Mouse (Mus musculus): ENCODE measurements around the gene Fhad1.
A peak's percentile ranks its signal among the peaks of the same experiment; 100 is the strongest.
"Not testable (repeated sequence)": the region's sequence is repeated elsewhere in the genome, so short reads cannot be mapped to it uniquely, and the experiment has no call there.

Fhad1 gene

GRCm38 (mm10) chr4:142014659-142015608 is at the start of gene Fhad1:
TSS of gene Fhad1 (minus strand) at chr4:142015082.
- DNase-seq (ENCODE audit: low spot score in 2 of 2) = peak; percentile 79 to 85

DNA sequence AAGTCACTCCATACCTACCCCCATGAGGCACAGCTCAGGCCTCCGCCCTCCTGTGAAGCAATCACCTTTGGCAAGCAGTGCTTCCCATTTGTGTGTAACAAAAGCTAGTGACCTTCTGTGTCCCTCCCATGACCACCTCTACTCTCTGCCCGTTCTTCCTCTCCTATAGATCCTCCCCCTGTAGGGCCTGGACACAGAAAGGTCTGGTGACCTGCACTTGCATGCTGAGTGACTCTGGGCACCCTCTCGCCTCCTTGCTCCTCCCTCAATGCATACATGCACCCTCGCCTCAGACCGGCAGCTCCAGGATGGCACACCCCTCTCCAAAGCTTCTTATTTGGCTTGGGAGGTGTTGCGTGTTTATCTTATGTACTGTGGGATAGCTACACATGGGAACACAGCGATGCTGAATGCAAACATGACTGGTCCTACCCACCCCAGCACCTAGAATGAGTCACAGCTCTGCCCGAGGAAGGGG is 48.2 kb upstream of the Fhad1 start:
- no peak for DNase-seq (ENCODE audit: low spot score in 2 of 2)

DNA sequence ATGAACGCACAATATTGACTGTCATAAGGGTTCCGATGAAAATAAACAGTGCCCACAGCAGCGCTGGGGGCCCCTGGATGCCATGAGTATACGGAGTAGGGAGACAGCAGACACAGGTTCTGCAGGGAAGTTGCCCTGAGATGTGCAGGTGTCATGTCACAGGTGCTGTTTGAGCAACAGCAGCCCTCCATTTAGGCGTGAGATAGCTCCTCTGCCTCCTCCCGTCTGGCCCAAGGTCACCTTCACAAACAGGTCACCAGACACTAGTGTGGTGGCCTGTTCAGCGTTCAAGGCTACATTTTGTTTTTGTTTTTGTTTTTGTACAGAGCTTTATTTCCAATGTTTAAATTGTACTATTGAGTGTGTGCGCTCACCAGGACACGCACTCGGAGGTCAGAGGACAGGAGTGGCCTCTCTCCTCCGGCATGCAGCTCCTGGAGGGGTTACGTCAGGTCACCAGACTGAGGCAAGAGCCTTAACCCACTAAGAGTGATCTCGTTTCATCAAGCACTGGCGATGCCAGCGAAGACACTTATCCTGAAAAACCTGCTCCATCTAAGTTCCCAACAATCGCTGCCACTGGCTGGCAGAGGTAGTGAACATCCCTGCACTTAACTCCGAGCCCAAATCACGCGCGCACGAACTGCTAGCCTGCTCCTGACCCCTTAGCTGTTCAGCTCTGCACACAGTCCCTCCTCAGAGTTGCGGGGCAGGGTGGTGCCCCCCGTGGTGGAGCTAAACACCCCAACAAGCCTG is 46.8 kb upstream of the Fhad1 start:
- no peak for DNase-seq (ENCODE audit: low spot score in 2 of 2)

- DNase-seq (ENCODE audit: low spot score in 2 of 2) = no peak
Measured at GRCm38 (mm10) chr4:142060455-142061378, 45.8 kb upstream of the Fhad1 start.

DNA sequence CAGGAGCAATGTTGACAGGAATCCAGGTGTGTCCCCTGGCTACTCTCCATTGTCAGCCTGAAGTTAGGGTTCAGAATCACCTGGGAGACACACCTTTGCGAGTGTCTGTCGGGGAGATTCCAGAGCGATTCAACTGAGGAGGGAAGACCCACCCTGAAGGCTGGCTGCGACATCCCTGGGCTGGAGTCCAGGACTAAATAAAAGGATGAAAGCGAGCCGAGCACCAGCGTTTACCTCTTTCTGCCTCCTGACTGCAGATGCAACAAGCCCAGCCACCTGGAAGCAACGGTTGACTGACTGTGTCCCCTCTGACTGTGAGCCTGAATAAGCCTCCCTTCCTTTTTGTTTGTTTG is 44.9 kb upstream of the Fhad1 start:
- DNase-seq (ENCODE audit: low spot score in 2 of 2) = no peak

DNA sequence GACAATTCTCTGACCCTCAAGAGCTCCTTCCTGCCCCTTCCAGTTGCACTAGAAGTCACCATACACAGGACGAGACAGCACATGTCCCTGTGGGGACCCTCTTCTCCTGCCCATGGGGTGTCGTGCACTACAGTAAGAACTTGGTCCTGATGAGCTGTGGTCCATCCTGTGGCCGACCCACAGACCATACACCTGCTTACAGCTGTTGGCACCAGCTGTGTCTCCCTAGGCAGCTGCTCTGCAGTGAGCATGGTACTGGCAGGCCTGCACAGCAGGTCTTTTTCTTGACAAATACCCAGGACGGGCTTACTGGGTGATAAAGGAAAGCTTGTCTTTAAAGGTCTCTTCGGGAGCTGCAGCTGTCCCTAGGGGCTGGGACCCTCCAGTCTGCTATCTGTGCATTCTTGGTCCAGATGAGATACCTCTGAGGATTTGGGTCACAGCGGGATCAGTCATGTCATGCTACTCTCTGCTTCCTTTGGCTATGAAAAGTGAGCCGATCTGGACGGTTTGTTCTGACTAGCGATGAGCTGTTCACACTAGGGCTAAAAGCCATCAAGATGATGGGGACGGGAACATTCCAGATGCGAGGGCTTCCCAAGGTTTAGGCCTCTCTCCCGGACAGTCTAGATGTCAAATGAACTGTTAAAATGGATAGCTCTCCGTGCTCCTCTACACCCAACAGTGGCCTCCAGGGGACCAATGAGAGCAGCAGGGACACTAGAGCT is 44.4 kb upstream of the Fhad1 start:
- no peak for DNase-seq (ENCODE audit: low spot score in 2 of 2)

GRCm38 (mm10) chr4:142057529-142058216 is 42.8 kb upstream of the Fhad1 start:
- DNase-seq (ENCODE audit: low spot score in 2 of 2) = peak; percentile 69 to 72

DNA sequence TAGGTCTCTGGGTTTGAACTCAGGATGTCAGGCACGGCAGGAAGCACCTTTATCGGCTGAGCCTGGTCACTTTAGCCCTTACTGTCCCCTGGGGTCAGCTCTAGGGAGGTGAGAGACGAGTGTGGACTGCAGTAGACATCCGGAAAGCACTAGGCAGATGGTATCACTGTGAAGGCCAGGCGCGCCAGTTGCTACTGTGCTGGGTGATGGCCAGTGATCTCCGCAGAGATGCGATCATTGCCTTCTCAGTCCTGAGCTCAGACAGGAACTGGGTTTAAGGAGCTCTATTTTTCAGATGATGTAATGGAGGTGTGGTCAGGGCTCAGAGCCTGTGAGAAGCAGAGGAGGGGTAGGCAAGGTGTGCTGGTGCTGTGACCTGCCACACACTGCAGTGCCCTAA is 40.7 kb upstream of the Fhad1 start:
- DNase-seq (ENCODE audit: low spot score in 2 of 2) = no peak

GRCm38 (mm10) chr4:142054580-142054979 is 39.7 kb upstream of the Fhad1 start:
- no peak for DNase-seq (ENCODE audit: low spot score in 2 of 2)

GRCm38 (mm10) chr4:142053661-142054448 is 39.0 kb upstream of the Fhad1 start:
- DNase-seq (ENCODE audit: low spot score in 2 of 2) = no peak

DNA sequence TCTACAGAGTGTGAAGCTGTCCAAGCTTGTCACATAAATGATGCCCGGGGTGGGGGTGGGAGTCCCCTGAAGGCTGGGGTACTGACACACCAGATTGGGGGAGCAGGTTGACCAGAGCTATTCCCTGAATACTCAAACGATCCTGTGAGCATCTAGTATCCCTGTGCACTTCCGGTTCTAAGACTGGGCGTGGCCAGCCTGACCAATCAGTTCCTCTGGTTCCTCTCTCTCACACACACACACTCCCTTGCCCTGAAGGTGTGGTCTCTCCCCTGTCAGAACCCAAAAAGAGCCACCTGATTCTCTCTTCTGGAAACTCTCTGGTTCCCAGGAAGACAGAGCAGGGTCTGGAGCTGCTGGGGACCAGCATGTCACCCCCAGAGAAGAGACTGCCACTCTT is 38.4 kb upstream of the Fhad1 start:
- no peak for DNase-seq (ENCODE audit: low spot score in 2 of 2)

DNA sequence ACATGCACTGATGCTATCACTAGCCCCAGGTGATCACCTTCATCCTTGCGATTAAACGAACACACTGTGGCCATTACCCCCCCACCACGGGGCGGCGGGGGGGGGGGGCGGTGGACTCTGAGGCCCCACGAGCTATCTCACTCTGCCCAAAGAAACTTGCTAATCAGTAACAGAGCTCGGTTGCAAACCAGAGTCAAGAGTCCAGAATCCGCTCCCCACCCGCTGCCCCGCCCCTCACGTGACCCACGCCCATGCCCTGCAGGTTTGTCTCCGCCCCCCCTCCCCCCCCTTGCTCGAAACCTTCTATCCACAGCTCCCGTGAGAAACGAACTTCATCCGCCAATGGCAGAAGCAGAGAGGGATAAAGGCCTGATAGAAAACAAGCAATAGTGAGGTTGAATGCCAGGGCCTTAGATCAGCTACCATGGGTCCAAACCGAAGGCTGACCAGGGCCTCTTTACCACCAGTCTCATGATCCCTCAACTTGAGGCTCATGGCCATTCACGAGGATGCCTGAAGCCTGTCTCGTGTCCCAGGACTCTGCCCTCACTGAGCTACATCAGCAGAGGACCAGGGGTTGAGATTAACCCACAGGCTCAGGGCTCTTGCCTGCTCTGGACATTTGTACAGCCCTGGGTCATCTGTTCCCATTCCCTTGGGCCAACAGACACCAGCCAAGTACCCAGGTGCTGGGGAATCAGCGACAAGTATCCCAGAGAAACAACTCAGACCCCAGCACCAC is 37.7 kb upstream of the Fhad1 start:
- no peak for DNase-seq (ENCODE audit: low spot score in 2 of 2)

DNA sequence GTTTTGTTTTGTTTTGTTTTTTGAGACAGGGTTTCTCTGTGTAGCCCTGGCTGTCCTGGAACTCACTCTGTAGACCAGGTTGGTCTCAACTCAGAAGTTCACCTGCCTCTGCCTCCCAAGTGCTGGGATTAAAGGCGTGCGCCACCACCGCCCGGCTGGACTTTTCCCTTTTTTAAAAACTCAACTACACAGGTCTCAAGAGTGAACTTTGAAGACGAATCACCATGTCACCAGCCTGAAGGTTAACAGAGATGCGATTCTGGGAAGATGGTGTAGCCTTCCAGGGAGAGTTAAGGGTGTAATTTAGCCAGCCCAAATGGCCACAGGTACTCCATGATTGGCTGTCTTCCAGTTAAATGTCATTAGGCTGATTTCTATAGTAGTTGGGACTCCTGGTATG is 37.0 kb upstream of the Fhad1 start:
- not testable (repeated sequence) for DNase-seq (ENCODE audit: low spot score in 2 of 2)

DNA sequence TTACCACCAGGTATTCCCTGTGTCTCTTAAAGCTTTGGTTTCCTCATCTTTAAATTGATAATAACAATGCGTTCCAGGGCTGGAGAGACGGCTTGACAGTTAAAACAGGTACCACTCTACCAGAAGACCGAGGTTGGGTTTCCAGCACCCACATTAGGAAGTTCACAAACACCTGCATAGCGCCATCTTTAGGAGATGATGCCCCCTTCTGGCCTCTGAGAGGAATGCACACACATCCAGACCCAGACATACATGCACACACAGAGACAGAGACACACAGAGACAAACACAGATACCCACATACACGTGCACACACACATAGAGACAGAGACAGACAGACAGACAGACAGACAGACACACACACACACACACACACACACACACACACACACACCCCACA is 35.1 kb upstream of the Fhad1 start:
- no peak for DNase-seq (ENCODE audit: low spot score in 2 of 2)

DNA sequence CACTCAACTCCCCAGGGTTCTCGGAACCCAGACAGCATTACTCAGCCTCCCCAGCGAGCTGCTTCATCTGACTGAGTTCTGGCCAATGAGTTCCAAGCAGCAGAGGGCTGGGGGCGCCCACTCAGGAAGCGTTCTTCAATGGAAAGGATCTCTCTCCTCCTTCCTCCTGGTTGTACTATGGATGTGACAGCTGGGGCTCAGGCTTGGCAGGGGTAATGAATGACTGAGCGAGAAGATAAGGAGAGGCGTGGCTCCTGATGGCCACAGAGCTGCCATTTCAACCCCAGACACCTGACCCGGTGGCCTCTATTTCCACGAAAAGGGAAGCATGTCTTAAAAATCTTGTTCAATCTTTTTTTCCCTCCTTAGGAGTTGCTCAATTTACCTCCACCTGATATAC is 33.5 kb upstream of the Fhad1 start:
- no peak for DNase-seq (ENCODE audit: low spot score in 2 of 2)

DNA sequence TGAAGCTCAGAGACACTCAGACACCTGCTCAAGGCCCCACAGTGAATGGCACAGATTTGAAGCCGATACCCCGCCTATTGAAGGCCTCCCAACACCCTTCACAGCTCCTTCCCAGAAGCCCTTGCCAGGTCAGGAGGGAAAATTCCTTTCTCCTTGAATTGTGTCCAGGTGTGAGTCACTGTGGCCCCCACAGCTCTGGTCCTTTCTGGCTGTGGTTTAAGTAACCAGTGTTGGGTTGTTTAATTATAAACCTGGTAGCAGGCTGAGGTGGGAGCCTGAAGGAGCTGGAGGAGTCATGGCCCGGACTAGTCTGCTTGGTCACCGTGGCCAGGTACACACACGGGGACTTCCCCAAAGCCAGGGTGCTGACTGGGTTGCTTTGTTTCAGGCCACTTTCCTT is 32.1 kb upstream of the Fhad1 start:
- DNase-seq (ENCODE audit: low spot score in 2 of 2) = no peak

DNA sequence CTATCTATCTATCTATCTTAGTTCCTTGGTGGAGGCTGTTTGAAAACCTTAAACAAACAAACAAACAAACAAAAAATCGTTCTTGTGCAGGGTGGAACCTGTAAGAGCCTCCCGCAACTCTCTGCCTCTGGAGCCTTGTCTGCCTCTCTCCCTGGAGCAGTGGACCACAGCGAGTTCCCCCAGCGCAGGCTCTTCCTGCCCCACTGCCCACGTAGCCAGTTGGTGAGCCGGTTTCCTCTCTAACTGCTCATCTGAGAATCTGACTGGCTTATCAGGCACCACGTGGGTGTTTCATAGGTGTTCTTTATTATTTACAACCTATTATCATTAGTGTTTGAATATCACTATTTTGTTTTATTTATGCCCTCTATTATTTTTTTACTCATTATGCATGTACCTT is 31.6 kb upstream of the Fhad1 start:
- DNase-seq (ENCODE audit: low spot score in 2 of 2) = no peak

GRCm38 (mm10) chr4:142045595-142046163 is 30.8 kb upstream of the Fhad1 start:
- no peak for DNase-seq (ENCODE audit: low spot score in 2 of 2)

- DNase-seq (ENCODE audit: low spot score in 2 of 2) = no peak
Measured at GRCm38 (mm10) chr4:142044452-142044851, 29.6 kb upstream of the Fhad1 start.
